Mouse (Mus musculus): ENCODE measurements around the gene Xpot. TPM values are rescaled to one million over a fixed set of nuclear protein-coding genes. Genes with fewer than 3 reads are reported as not detected.
A peak's percentile ranks its signal among the peaks of the same experiment; 100 is the strongest.

The Xpot gene
- polyA plus RNA-seq (2015; fragmentation: Nextera tagmentation; extraction: Ambion mirVana) = 48.9 and 59.7 TPM in 2 replicates

DNA sequence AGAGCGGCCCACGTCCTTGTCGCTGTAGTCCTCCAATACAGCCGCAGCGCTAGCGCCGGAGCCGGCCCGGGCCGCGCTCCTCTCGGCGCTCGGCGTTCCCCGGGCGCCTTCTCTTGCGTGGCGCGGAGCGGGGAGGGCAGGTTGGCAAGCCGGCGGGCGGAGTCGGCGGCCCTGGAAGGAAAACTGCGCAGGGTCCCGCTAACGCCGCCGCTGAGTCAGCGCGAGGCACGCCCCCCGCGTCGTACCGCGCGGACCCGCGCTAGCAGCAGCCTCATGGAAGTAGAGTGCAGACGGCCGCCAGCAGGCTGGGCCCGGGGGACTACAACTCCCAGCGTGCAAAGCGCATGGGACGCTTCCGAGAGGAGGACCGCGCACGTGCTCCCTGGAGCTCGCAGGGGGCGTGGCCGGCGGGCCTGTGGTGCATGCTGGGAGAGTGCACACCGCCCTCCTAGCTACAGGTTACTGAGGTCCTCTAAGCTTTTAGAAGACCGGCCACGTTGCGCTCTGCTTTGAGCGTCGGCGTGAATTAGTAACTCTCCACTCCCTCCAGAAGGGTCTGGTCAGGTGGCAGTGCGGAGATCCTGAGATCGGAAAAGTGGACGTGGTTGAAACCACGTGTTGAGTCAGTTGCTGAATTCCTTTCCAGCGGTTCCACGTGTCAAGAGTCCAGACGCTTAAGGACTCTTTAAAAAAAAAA is at the start of gene Xpot:
Gene Xpot (minus strand): TSS at position 147 of the 697 bp plus-strand sequence.
- no peaks in the 10 kb centered on the region for H3K27me3 ChIP-seq

DNA sequence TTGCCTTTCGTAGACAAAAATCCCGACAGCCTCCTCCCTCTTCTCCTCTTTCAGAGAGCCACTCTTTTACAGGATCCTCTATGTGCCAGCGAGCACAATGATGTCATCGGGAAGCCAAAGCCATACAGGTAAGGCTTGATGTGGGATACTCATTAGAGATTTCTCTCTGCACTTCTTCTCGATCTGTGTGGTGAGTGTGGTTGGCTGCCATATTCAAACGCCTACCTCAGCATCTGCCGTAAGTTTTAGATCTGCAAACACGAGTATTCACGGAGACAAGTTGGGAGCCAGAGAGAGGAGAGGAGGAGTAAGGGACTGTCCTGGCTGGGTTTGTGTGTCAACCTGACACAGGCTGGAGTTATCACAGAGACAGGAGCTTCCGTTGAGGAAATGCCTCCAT is 43.0 kb upstream of the Xpot start:
- H3K4me2 ChIP-seq = no peak overlapping the region
- ATAC-seq (ENCODE audit: borderline replicate concordance, extremely low read depth, low FRiP score, low TSS enrichment) = no peak
- H3K27ac ChIP-seq = no peak overlapping the region
- no peaks in the 10 kb centered on the region for H3K36me3 ChIP-seq
- 79% methylated on average over 10 of the region's 10 CpGs for WGBS
- no peaks in the 10 kb centered on the region for H3K27me3 ChIP-seq
- H3K4me1 ChIP-seq = no peaks in the 10 kb centered on the region
- H3K9ac ChIP-seq = no peak overlapping the region
- no peak overlapping the region for H3K4me3 ChIP-seq
- H3K9me3 ChIP-seq = no peaks in the 10 kb centered on the region

More for the DNA sequence above, at the start of gene Xpot:
- ATAC-seq (ENCODE audit: borderline replicate concordance, extremely low read depth, low FRiP score, low TSS enrichment) = peak; percentile 100
- WGBS = under 1% methylated on average over 62 of the region's 70 CpGs
- Histone ChIP-seq H3K4me3 (peak within 1 kb of the TSS; percentile 83), H3K36me3 (peaks cover 12% of the 10 kb centered on the region), H3K4me2 (peak within 1 kb of the TSS; percentile 57), H3K4me1 (peaks cover 14% of the 10 kb centered on the region), H3K9me3 (no peaks in the 10 kb centered on the region), H3K9ac (peak within 1 kb of the TSS; percentile 82), H3K27ac (peak within 1 kb of the TSS; percentile 94)

DNA sequence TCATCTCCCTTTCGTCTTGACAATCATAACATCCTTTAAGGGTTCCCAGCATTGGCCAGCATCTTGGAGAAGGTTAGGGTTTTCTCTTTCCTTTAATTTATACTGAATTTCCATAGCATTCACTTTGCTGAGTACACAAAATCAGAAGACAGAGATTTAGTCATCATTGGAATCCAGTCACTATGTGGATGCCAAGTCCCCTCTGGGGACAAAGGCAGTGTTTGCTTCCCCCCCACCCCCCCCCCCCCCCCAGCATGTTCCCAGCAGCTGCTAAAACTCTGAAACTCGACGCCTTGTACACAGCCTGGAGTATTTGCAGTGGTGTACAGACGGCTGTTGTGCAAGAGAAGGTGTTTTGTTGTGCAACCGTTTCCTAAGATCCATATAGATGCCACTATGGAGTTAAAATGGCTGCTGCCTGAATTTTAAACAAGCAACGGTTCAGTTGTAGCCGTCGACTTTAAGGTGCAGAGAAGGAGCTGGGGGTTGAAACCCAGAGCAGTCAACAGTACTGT is 39.6 kb upstream of the Xpot start:
- Histone ChIP-seq H3K9me3 (no peaks in the 10 kb centered on the region), H3K27me3 (no peaks in the 10 kb centered on the region), H3K4me3 (no peak overlapping the region), H3K27ac (no peak overlapping the region), H3K9ac (no peak overlapping the region), H3K36me3 (no peaks in the 10 kb centered on the region), H3K4me2 (no peak overlapping the region), H3K4me1 (no peaks in the 10 kb centered on the region)
- ATAC-seq (ENCODE audit: borderline replicate concordance, extremely low read depth, low FRiP score, low TSS enrichment) = peak; percentile 46; the same call in 1 of the 2 replicates
- WGBS = 34% methylated on average over 8 of the region's 8 CpGs

DNA sequence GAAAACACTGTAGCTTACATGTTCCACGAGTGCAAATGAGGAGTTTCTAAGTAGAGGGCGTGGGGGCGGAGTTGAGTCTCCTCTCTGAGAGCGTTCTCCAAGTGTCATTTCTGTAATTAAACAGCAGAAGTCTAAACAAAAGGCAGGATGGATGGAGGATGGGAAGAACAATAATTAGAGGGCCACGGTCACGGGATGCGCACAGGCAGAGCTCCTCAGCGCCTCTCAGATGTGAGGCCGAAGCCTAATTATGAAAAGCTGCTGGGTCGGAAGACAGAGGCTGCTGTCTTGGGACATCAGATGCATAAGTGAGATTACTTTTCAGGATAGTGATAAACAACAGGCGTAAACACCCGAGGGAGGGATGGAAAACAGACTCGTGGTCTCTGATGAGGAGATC is 37.5 kb upstream of the Xpot start:
- Histone ChIP-seq H3K4me3 (no peak overlapping the region), H3K27ac (no peak overlapping the region), H3K9me3 (no peaks in the 10 kb centered on the region), H3K36me3 (no peaks in the 10 kb centered on the region), H3K27me3 (no peaks in the 10 kb centered on the region), H3K4me1 (no peaks in the 10 kb centered on the region), H3K4me2 (no peak overlapping the region), H3K9ac (no peak overlapping the region)
- ATAC-seq (ENCODE audit: borderline replicate concordance, extremely low read depth, low FRiP score, low TSS enrichment) = no peak
- 61% methylated on average over 13 of the region's 13 CpGs for WGBS

DNA sequence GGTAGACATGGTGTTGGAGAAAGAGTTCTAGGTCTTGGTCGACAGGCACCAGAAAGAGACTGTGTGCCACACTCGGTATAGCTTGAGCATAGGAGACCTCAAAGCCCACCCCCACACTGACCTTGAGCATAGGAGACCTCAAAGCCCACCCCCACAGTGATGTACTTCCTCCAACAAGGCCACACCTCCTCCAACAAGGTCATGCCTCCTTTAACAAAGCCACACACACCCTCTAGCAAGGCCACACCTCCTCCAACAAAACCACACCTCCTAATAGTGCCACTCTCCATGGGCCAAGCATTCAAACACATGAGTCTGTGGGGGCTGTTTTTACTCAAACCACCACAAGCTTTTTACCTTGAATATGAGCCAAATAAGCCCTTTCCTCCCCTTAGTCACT is 36.6 kb upstream of the Xpot start:
- Histone ChIP-seq H3K4me1 (no peaks in the 10 kb centered on the region), H3K4me3 (no peak overlapping the region), H3K9me3 (no peaks in the 10 kb centered on the region), H3K27me3 (no peaks in the 10 kb centered on the region), H3K9ac (no peak overlapping the region), H3K36me3 (no peaks in the 10 kb centered on the region), H3K4me2 (no peak overlapping the region), H3K27ac (no peak overlapping the region)
- 86% methylated on average over 2 of the region's 2 CpGs for WGBS
- no peak for ATAC-seq (ENCODE audit: borderline replicate concordance, extremely low read depth, low FRiP score, low TSS enrichment)

DNA sequence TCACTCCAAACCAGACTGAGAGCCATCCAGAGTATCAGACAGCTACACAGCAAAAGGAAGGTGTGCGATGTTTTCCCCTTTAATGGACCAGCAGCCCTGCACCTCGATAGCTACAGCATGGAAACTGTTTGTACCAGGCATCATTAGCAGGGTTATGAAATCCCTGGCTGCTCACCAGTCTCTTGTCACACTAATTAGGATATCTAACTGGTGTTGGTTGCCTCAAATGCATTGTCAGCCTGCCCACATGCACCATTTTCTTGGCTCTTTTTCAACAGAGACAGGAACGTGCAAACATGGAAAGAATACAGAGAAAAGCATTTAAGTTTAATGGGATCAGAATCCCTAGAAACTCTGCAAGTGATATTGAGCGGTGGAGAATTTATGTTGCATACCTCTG is 29.8 kb upstream of the Xpot start:
- Histone ChIP-seq H3K4me2 (no peak overlapping the region), H3K9me3 (no peaks in the 10 kb centered on the region), H3K9ac (no peak overlapping the region), H3K27me3 (no peaks in the 10 kb centered on the region), H3K27ac (no peak overlapping the region), H3K36me3 (no peaks in the 10 kb centered on the region), H3K4me1 (no peaks in the 10 kb centered on the region), H3K4me3 (no peak overlapping the region)
- WGBS = 83% methylated on average over 4 of the region's 4 CpGs
- no peak for ATAC-seq (ENCODE audit: borderline replicate concordance, extremely low read depth, low FRiP score, low TSS enrichment)

DNA sequence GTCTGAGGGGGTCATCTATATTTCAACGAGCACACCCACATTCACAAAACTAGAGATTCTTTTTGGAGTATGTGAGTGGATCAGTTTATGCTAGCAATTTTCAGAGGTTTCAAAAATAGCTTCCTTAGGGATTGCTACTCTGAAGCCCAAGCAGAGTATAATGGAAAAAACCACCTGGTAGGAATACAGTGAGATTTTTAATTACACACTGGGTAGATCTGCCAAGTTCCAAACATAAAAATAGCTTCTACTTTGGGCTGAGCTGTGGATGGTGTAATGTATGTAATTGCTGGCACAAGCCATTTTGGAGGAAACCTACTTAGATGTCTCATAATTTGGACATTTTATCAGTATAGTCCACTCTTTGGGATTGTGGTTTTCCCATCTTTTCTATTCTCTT is 26.9 kb upstream of the Xpot start:
- Histone ChIP-seq H3K36me3 (no peaks in the 10 kb centered on the region), H3K27me3 (no peaks in the 10 kb centered on the region), H3K9me3 (no peaks in the 10 kb centered on the region), H3K4me1 (no peaks in the 10 kb centered on the region), H3K4me2 (no peak overlapping the region), H3K9ac (no peak overlapping the region), H3K27ac (no peak overlapping the region), H3K4me3 (no peak overlapping the region)
- ATAC-seq (ENCODE audit: borderline replicate concordance, extremely low read depth, low FRiP score, low TSS enrichment) = no peak
- WGBS = 88% methylated on average over 1 of the region's 1 CpGs

DNA sequence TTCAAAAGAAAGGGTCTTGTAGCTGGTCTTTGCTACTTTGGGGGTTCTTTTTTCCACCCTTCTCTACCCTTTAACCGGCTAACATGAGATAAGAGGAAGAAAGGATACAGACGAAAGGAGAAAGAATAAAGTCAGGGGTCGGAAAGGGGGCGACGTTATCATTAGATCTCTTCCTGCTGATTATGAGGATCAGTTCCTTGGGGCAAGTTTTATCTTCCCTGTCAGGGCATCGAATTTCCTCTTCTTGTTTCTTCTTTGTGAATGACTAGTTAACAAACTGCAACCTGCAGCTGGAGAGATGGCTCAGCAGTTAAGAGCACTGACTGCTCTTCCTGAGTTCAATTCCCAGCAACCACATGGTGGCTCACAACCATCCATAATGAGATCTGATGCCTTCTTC is 20.2 kb upstream of the Xpot start:
- Histone ChIP-seq H3K27me3 (peaks cover 20% of the 10 kb centered on the region), H3K4me1 (peaks cover 8% of the 10 kb centered on the region), H3K9ac (no peak overlapping the region), H3K4me2 (no peak overlapping the region), H3K9me3 (no peaks in the 10 kb centered on the region), H3K27ac (no peak overlapping the region), H3K4me3 (no peak overlapping the region), H3K36me3 (no peaks in the 10 kb centered on the region)
- ATAC-seq (ENCODE audit: borderline replicate concordance, extremely low read depth, low FRiP score, low TSS enrichment) = no peak
- WGBS = 36% methylated on average over 6 of the region's 6 CpGs

DNA sequence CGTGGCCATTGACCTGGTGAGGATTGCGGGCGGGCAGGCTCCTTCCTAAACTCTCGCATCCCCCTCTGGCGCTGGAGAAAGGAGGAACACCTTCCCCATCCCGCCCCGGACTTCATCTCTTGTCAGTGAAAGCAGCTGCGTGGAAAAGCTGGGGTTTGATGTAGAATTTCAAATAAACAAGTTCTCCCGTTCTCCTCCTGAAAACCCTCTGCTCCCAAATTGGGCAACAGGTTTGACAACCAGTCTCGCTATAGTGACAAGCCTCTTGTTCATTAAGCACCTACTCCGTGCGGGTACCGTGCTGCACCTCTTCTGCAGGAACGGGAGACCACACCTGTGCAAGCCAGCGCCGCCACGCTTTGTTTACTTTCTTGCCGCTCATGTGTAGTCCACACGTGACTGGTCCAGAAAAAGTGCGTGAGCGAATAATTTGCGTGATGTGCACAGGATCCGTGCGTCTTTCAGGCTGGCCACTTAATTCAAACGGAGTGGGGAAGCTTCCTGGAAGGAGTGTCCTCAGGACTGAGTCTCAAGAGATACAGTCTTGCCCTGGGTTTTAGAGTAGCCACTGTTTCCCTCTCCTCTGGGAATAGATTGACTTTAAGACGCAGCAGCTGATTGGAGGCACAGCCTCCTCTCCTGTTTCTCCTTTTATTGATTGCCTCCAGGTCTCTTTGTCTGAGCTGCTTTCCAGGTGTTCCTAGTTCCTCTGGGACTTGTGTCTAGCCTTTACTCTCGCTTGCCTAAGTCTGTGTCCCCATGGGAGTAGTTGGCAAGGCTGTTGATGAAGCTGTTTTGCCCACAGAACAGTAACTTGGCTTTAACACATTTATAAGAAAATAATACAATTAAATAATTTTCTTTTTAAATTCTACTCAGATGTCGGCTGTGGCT is 16.2 kb upstream of the Xpot start:
- no peaks in the 10 kb centered on the region for H3K36me3 ChIP-seq

DNA sequence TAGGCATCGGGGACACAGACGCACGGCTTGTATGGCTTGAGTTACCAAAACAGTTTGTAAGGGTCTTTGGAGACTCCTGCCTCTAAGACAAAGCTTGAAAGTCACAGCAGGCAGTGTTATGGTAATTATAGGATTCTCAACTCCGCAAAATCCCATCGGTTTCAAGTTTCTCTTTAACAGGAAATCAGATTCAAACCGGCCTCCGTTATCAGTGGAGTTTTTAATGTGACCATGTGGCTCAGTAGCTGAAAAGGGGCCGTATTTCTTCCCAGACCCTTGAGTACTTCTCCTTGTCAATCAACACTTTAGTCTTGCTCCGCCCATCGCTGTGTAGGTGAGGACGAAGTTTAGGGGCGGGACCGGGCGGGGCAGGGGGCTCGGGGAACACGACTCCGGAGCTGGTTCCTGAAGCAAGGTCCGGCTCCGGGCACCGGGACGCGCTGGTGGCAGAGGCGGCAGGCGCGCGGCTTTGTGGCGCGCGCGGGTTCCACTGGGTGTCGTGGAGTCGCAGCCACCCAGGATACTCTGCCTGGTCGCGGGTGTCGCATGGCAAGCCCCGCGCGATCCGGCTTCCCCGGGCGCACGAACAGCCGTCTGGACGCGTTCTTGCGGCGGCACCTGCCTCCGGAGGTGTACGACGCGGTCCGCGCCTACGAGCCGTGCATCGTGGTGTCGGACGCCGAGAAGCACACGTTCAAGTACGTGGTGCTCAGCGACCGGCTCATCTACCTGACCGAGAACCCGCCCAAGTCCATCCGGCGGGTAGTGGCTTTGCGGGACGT is 15.3 kb upstream of the Xpot start, which contains the start of gene D930020B18Rik:
Gene D930020B18Rik (plus strand): TSS at position 317 of the 782 bp plus-strand sequence.
- H3K9ac ChIP-seq = peak within 1 kb of the TSS; percentile 21
- no peaks in the 10 kb centered on the region for H3K36me3 ChIP-seq
- no peak within 1 kb of the TSS for H3K27ac ChIP-seq
- under 1% methylated on average over 67 of the region's 69 CpGs for WGBS
- peak within 1 kb of the TSS; percentile 96 for H3K4me2 ChIP-seq
- peaks cover 12% of the 10 kb centered on the region for H3K4me1 ChIP-seq
- H3K27me3 ChIP-seq = peaks cover 42% of the 10 kb centered on the region
- H3K4me3 ChIP-seq = peak within 1 kb of the TSS; percentile 51
- peak; percentile 55; the same call in 1 of the 2 replicates for ATAC-seq (ENCODE audit: borderline replicate concordance, extremely low read depth, low FRiP score, low TSS enrichment)
- no peaks in the 10 kb centered on the region for H3K9me3 ChIP-seq

More for the DNA sequence above, 16.2 kb upstream of the Xpot start:
- Histone ChIP-seq H3K4me2 (peak overlapping the region; percentile 96), H3K9me3 (no peaks in the 10 kb centered on the region), H3K4me3 (peak overlapping the region; percentile 51), H3K9ac (peak overlapping the region; percentile 21), H3K27ac (no peak overlapping the region), H3K4me1 (peaks cover 12% of the 10 kb centered on the region), H3K27me3 (peaks cover 42% of the 10 kb centered on the region)
- ATAC-seq (ENCODE audit: borderline replicate concordance, extremely low read depth, low FRiP score, low TSS enrichment) = 0 out of 2 replicates have a peak, but pooled peaks have one; percentile 49
- 6% methylated on average over 28 of the region's 28 CpGs for WGBS

DNA sequence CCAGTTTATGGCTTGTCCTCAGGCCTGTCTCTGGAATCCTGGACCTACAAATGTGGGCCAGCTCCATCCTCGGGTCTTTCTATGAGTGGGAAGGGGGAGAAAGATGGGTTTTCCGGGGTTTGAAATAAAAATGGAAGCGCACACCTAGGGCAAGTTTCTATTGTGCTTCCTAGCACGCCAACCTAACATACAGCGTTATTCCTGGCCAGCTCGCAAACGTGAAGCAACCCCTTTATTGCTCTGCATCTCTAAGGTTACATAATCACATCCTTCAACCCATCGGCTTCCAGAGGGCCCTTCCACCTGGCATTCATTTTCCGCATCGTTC is 14.8 kb upstream of the Xpot start:
- 12% methylated on average over 10 of the region's 10 CpGs for WGBS
- H3K4me1 ChIP-seq = peaks cover 12% of the 10 kb centered on the region
- peaks cover 42% of the 10 kb centered on the region for H3K27me3 ChIP-seq
- peak overlapping the region; percentile 51 for H3K4me3 ChIP-seq
- H3K36me3 ChIP-seq = no peaks in the 10 kb centered on the region
- peak overlapping the region; percentile 96 for H3K4me2 ChIP-seq
- H3K9me3 ChIP-seq = no peaks in the 10 kb centered on the region
- H3K9ac ChIP-seq = peak overlapping the region; percentile 21; the same call in 1 of the 2 replicates
- H3K27ac ChIP-seq = no peak overlapping the region
- no peak for ATAC-seq (ENCODE audit: borderline replicate concordance, extremely low read depth, low FRiP score, low TSS enrichment)
